Mouse (Mus musculus) stomach, embryonic 16.5 days (tissue): ENCODE data around the gene Rab26. TPM values are rescaled to one million over a fixed set of nuclear protein-coding genes. Genes with fewer than 3 reads are reported as not detected.
A peak's percentile ranks its signal among the peaks of the same experiment; 100 is the strongest.

ENCODE experiments used
- ATAC-seq: fragments of 200-750 bp; cut with Nextera tagmentation; 2 replicates; pipeline ENCODE4 v1.8.0; 2017; ENCODE audit warnings: moderate number of reproducible peaks, moderate TSS enrichment; ENCODE audit not compliant: insufficient read depth, low FRiP score
- H3K27ac ChIP-seq: fragments of 300-500 bp; sonication (generic); 2 replicates; pipeline ENCODE4 v1.5.1; 2014; ENCODE audit warnings: low read length
- H3K27me3 ChIP-seq: fragments of 300-500 bp; sonication (generic); 2 replicates; pipeline ENCODE4 v1.6.1; 2014; ENCODE audit warnings: low read length, control low read depth, mixed read lengths; ENCODE audit not compliant: control insufficient read depth, insufficient read depth
- H3K36me3 ChIP-seq: fragments of 300-500 bp; sonication (generic); 2 replicates; pipeline ENCODE4 v1.6.1; 2014; ENCODE audit warnings: low read length; ENCODE audit not compliant: control insufficient read depth, insufficient read depth
- H3K4me1 ChIP-seq: fragments of 300-500 bp; sonication (generic); 2 replicates; pipeline ENCODE4 v1.6.1; 2014; ENCODE audit warnings: low read length, control low read depth, mixed read lengths; ENCODE audit not compliant: control insufficient read depth, insufficient read depth
- H3K4me2 ChIP-seq: fragments of 300-500 bp; sonication (generic); 2 replicates; pipeline ENCODE4 v1.6.1; 2014; ENCODE audit warnings: low read depth, low read length, mixed read lengths
- H3K4me3 ChIP-seq: fragments of 300-500 bp; sonication (generic); replicated peaks from 2 replicates; pipeline ENCODE4 v1.5.1; 2014; ENCODE audit warnings: mild to moderate bottlenecking, low read length
- H3K9ac ChIP-seq: fragments of 300-500 bp; sonication (generic); 2 replicates; pipeline ENCODE4 v1.6.1; 2014; ENCODE audit warnings: low read length
- H3K9me3 ChIP-seq: fragments of 300-500 bp; sonication (generic); replicated peaks from 2 replicates; pipeline ENCODE4 v1.6.1; 2016; ENCODE audit warnings: low read length, control low read depth; ENCODE audit not compliant: control insufficient read depth
- WGBS: fragments of 180-500 bp; shearing (Covaris S2); extraction: QIAGEN DNeasy Blood & Tissue Kit; methylation state at CpG from one replicate; pipeline ENCODE4 v1.1.7; 2014; 5-methylcytosine and 5-hydroxymethylcytosine counted together
- polyA plus RNA-seq: library from polyadenylated mRNA; unstranded; fragments of >200 nt; fragmentation: Nextera tagmentation; extraction: Ambion mirVana; gene quantifications from 2 replicates; pipeline ENCODE4 v1.2.1, GENCODE M21; 2015

The Rab26 gene
- polyA plus RNA-seq, 1 experiment from 2014 or later = 9.4 TPM

GRCm38 (mm10) chr17:24489265-24490030 lies 44.6 kb downstream of the Rab26 start:
- WGBS = 23% methylated on average over 19 of the region's 19 CpGs
- H3K9me3 ChIP-seq = no peaks in the 10 kb centered on the region
- peak overlapping the region; percentile 81 for H3K9ac ChIP-seq
- H3K4me3 ChIP-seq = peak overlapping the region; percentile 71
- H3K36me3 ChIP-seq = no peaks in the 10 kb centered on the region
- peaks cover 10% of the 10 kb centered on the region for H3K4me1 ChIP-seq
- ATAC-seq = peak; percentile 23; the same call in 1 of the 2 replicates
- H3K27ac ChIP-seq = no peak overlapping the region
- peak overlapping the region; percentile 100 for H3K4me2 ChIP-seq
- peaks cover 20% of the 10 kb centered on the region for H3K27me3 ChIP-seq

GRCm38 (mm10) chr17:24488662-24489264 lies 45.2 kb downstream of the Rab26 start:
- H3K4me2 ChIP-seq = peak overlapping the region; percentile 100
- H3K27me3 ChIP-seq = peaks cover 20% of the 10 kb centered on the region
- under 1% methylated on average over 58 of the region's 81 CpGs for WGBS
- H3K4me1 ChIP-seq = peaks cover 10% of the 10 kb centered on the region
- H3K9me3 ChIP-seq = no peaks in the 10 kb centered on the region
- ATAC-seq = peak; percentile 63
- peak overlapping the region; percentile 71 for H3K4me3 ChIP-seq
- H3K36me3 ChIP-seq = no peaks in the 10 kb centered on the region
- peak overlapping the region; percentile 81 for H3K9ac ChIP-seq
- H3K27ac ChIP-seq = no peak overlapping the region

GRCm38 (mm10) chr17:24488186-24488661 lies 45.8 kb downstream of the Rab26 start, which contains the start of gene Caskin1:
Caskin1 (plus strand) TSS chr17:24488601.
- Histone ChIP-seq H3K4me2 (peak within 1 kb of the TSS; percentile 100), H3K9ac (peak within 1 kb of the TSS; percentile 81), H3K36me3 (no peaks in the 10 kb centered on the region), H3K9me3 (no peaks in the 10 kb centered on the region), H3K27ac (no peak within 1 kb of the TSS), H3K4me3 (peak within 1 kb of the TSS; percentile 71), H3K4me1 (peaks cover 10% of the 10 kb centered on the region), H3K27me3 (peaks cover 20% of the 10 kb centered on the region)
- peak; percentile 48 for ATAC-seq
- under 1% methylated on average over 45 of the region's 45 CpGs for WGBS

- Histone ChIP-seq H3K27me3 (peaks cover 17% of the 10 kb centered on the region), H3K4me1 (peaks cover 14% of the 10 kb centered on the region), H3K36me3 (no peaks in the 10 kb centered on the region), H3K4me3 (no peak overlapping the region), H3K27ac (no peak overlapping the region), H3K9me3 (no peaks in the 10 kb centered on the region), H3K4me2 (no peak overlapping the region), H3K9ac (no peak overlapping the region)
- WGBS = 45% methylated on average over 11 of the region's 11 CpGs
- ATAC-seq = no peak
Observed at GRCm38 (mm10) chr17:24485090-24485860, 48.7 kb downstream of the Rab26 start.

- no peak for ATAC-seq
- Histone ChIP-seq H3K27me3 (peaks cover 12% of the 10 kb centered on the region), H3K27ac (no peak overlapping the region), H3K9me3 (no peaks in the 10 kb centered on the region), H3K4me1 (peaks cover 6% of the 10 kb centered on the region; the same call in 1 of the 2 replicates), H3K4me3 (no peak overlapping the region), H3K4me2 (no peak overlapping the region), H3K36me3 (no peaks in the 10 kb centered on the region), H3K9ac (no peak overlapping the region)
- WGBS = 91% methylated on average over 3 of the region's 3 CpGs
Observed at GRCm38 (mm10) chr17:24483495-24483894, 50.5 kb downstream of the Rab26 start.

GRCm38 (mm10) chr17:24481027-24481815 lies 52.8 kb downstream of the Rab26 start:
- Histone ChIP-seq H3K9me3 (no peaks in the 10 kb centered on the region), H3K36me3 (peaks cover under 1% of the 10 kb centered on the region; the same call in 1 of the 2 replicates)
- 91% methylated on average over 20 of the region's 20 CpGs for WGBS

GRCm38 (mm10) chr17:24480201-24480826 lies 53.7 kb downstream of the Rab26 start:
- H3K4me3 ChIP-seq = no peak overlapping the region
- no peak for ATAC-seq
- H3K36me3 ChIP-seq = peaks cover 10% of the 10 kb centered on the region; the same call in 1 of the 2 replicates
- no peak overlapping the region for H3K4me2 ChIP-seq
- H3K9me3 ChIP-seq = no peaks in the 10 kb centered on the region
- peak overlapping the region; percentile 68 for H3K27ac ChIP-seq
- H3K4me1 ChIP-seq = peaks cover 10% of the 10 kb centered on the region
- no peaks in the 10 kb centered on the region for H3K27me3 ChIP-seq
- H3K9ac ChIP-seq = peak overlapping the region; percentile 37; the same call in 1 of the 2 replicates
- 45% methylated on average over 3 of the region's 3 CpGs for WGBS

More at GRCm38 (mm10) chr17:24481027-24481815, 52.8 kb downstream of the Rab26 start:
- H3K4me2 ChIP-seq = no peak overlapping the region
- H3K4me3 ChIP-seq = no peak overlapping the region
- no peak for ATAC-seq
- H3K27me3 ChIP-seq = no peaks in the 10 kb centered on the region
- H3K4me1 ChIP-seq = peaks cover 10% of the 10 kb centered on the region
- no peak overlapping the region for H3K27ac ChIP-seq
- no peak overlapping the region for H3K9ac ChIP-seq

GRCm38 (mm10) chr17:24479431-24479830 lies 54.6 kb downstream of the Rab26 start:
- peaks cover 10% of the 10 kb centered on the region for H3K4me1 ChIP-seq
- no peak overlapping the region for H3K27ac ChIP-seq
- no peaks in the 10 kb centered on the region for H3K9me3 ChIP-seq
- 15% methylated on average over 1 of the region's 1 CpGs for WGBS
- no peaks in the 10 kb centered on the region for H3K27me3 ChIP-seq
- ATAC-seq = no peak
- H3K4me3 ChIP-seq = peak overlapping the region; percentile 86
- no peak overlapping the region for H3K9ac ChIP-seq
- peak overlapping the region; percentile 47 for H3K4me2 ChIP-seq
- peaks cover 15% of the 10 kb centered on the region; the same call in 1 of the 2 replicates for H3K36me3 ChIP-seq
